Comparison of ENCODE assay signal across 9 mouse cellular contexts in genomic region chr16:87284835-87285510, GRCm38 (mm10).
DNase-seq lines count a peak whose midpoint lies in the region; ATAC-seq and TF ChIP-seq lines count a peak whose summit lies in the region.
"Had no signal": no experiment of that assay in that cellular context is flagged by ENCODE, and none has a peak within 500 bp of the region (broad histone marks: within the 10 kb centered on the region; RNA-seq: fewer than 3 reads in every experiment).

No protein-coding gene starts in this region.

- no peak for TF ChIP-seq EP300 in MEL (IDR thresholded peaks at IDR 0.05; ENCODE audit: low read depth in 1 of 2, low read length in 2 of 2)

- no peak for DNase-seq in left cerebral cortex, adult 2 months (ENCODE audit: extremely low spot score in 1 of 2, low spot score in 2 of 2)
- no peak for DNase-seq in left cerebral cortex, postnatal 10 days (ENCODE audit: extremely low spot score in 1 of 2, low spot score in 2 of 2)
- DNase-seq in MEL (ENCODE audit: low read depth, low spot score) = peak; percentile 78
- DNase-seq in c-Kit-positive CD71-negative TER-119-negative erythroid progenitor cells, embryonic 14.5 days (ENCODE audit: low read depth) = peak; percentile 40
- DNase-seq in frontal cortex, postnatal 14 days (ENCODE audit: low spot score in 2 of 2) = no peak
- no peak for DNase-seq in midbrain, embryonic 11.5 days (ENCODE audit: low spot score, missing footprints)

- H3K9ac ChIP-seq in MEL (ENCODE audit: control insufficient read depth, low read depth, low read length, poor library complexity, severe bottlenecking) = peak overlapping the region; percentile 3; the same call in 1 of the 2 replicates
- no peak overlapping the region for H3K9ac ChIP-seq in midbrain, embryonic 11.5 days (ENCODE audit: low read length)
- H3K9ac ChIP-seq: forebrain, embryonic 12.5 days had no signal

- no peaks in the 10 kb centered on the region for H3K36me3 ChIP-seq in MEL (ENCODE audit: control insufficient read depth in 1 of 2, insufficient read depth in 2 of 2, low read length in 2 of 2)
- no peaks in the 10 kb centered on the region for H3K36me3 ChIP-seq in megakaryocyte, embryonic 14.5 days (replicated peaks; ENCODE audit: low read length)
- no peaks in the 10 kb centered on the region for H3K36me3 ChIP-seq in midbrain, embryonic 11.5 days (ENCODE audit: control insufficient read depth, insufficient read depth, low read length)
- H3K36me3 ChIP-seq: forebrain, embryonic 12.5 days had no signal

- H3K4me3 ChIP-seq in left cerebral cortex, adult 2 months = no peak overlapping the region
- H3K4me3 ChIP-seq in MEL (ENCODE audit: control insufficient read depth in 1 of 2, insufficient read depth in 1 of 2, low read depth in 2 of 2, low read length in 2 of 2) = peak overlapping the region; percentile 33 to 51
- peak overlapping the region; percentile 84 for H3K4me3 ChIP-seq in megakaryocyte, embryonic 14.5 days (replicated peaks)
- H3K4me3 ChIP-seq in midbrain, embryonic 11.5 days (ENCODE audit: low read depth, low read length) = no peak overlapping the region
- H3K4me3 ChIP-seq: forebrain, embryonic 12.5 days had no signal

- peak; percentile 48 for TF ChIP-seq CTCF in left cerebral cortex, adult 2 months (IDR thresholded peaks at IDR 0.05)
- TF ChIP-seq CTCF in MEL (IDR thresholded peaks at IDR 0.05 in 2 of 3, conservative IDR thresholded peaks at IDR 0.05 in 1 of 3; ENCODE audit: control insufficient read depth in 1 of 3, insufficient read depth in 1 of 3, low read depth in 2 of 3, low read length in 3 of 3, poor library complexity in 1 of 3, severe bottlenecking in 1 of 3) = peak; percentile 61 to 82 (median 79)

- no peaks in the 10 kb centered on the region; a peak in 1 of 4 replicates for H3K27me3 ChIP-seq in MEL (ENCODE audit: control insufficient read depth in 1 of 2, insufficient read depth in 2 of 2, low read length in 2 of 2)
- no peaks in the 10 kb centered on the region for H3K27me3 ChIP-seq in megakaryocyte, embryonic 14.5 days (replicated peaks)
- H3K27me3 ChIP-seq in midbrain, embryonic 11.5 days (ENCODE audit: control insufficient read depth, insufficient read depth, low read length) = no peaks in the 10 kb centered on the region
- H3K27me3 ChIP-seq: forebrain, embryonic 12.5 days had no signal

- H3K9me3 ChIP-seq in MEL (replicated peaks; ENCODE audit: insufficient read depth, low read length) = no peaks in the 10 kb centered on the region
- H3K9me3 ChIP-seq in megakaryocyte, embryonic 14.5 days = no peaks in the 10 kb centered on the region
- no peaks in the 10 kb centered on the region for H3K9me3 ChIP-seq in midbrain, embryonic 11.5 days (ENCODE audit: control insufficient read depth, low read length)
- H3K9me3 ChIP-seq: forebrain, embryonic 12.5 days had no signal

- TF ChIP-seq RAD21 in MEL (IDR thresholded peaks at IDR 0.05; ENCODE audit: low read depth, low read length) = peak; percentile 79

- no peak overlapping the region for H3K4me2 ChIP-seq in midbrain, embryonic 11.5 days
- H3K4me2 ChIP-seq: forebrain, embryonic 12.5 days had no signal

- ATAC-seq in midbrain, embryonic 11.5 days (ENCODE audit: low FRiP score) = no peak

- H3K27ac ChIP-seq in left cerebral cortex, adult 2 months = no peak overlapping the region
- H3K27ac ChIP-seq in MEL (ENCODE audit: control insufficient read depth, low read depth, low read length) = no peak overlapping the region
- H3K27ac ChIP-seq in midbrain, embryonic 11.5 days (ENCODE audit: low read depth, low read length) = no peak overlapping the region
- H3K27ac ChIP-seq: forebrain, embryonic 12.5 days; macrophage had no signal

- no peaks in the 10 kb centered on the region for H3K79me2 ChIP-seq in MEL (ENCODE audit: control insufficient read depth, insufficient read depth, low read length, poor library complexity)

- TF ChIP-seq POLR2A in MEL (IDR thresholded peaks at IDR 0.05; ENCODE audit: control insufficient read depth in 1 of 2, insufficient read depth in 1 of 2, low read depth in 1 of 2, low read length in 2 of 2, poor library complexity in 1 of 2) = no peak

- intact Hi-C loops in left cerebral cortex, adult 2 months (cut with DNase I) = no loop called here
- intact Hi-C loops in left cerebral cortex, postnatal 10 days (cut with DNase I) = no loop called here

- H3K4me1 ChIP-seq in MEL (ENCODE audit: control insufficient read depth in 1 of 2, insufficient read depth in 2 of 2, low read length in 2 of 2) = no peaks in the 10 kb centered on the region
- peaks cover 12% of the 10 kb centered on the region for H3K4me1 ChIP-seq in megakaryocyte, embryonic 14.5 days
- H3K4me1 ChIP-seq in midbrain, embryonic 11.5 days (ENCODE audit: control insufficient read depth, insufficient read depth, low read length) = no peaks in the 10 kb centered on the region
- H3K4me1 ChIP-seq: forebrain, embryonic 12.5 days had no signal

- 55% methylated on average over 7 of the region's 7 CpGs for WGBS in midbrain, embryonic 11.5 days

TF ChIP-seq in MEL, 35 proteins besides CTCF, POLR2A, EP300 and RAD21:
- peak; percentile 52 for TF ChIP-seq ZC3H11A (IDR thresholded peaks at IDR 0.05; ENCODE audit: low read depth, low read length)
- no peak for TF ChIP-seq MYB (IDR thresholded peaks at IDR 0.05; ENCODE audit: low read depth, low read length)
- TF ChIP-seq SMC3 (IDR thresholded peaks at IDR 0.05; ENCODE audit: low read depth, low read length) = peak; percentile 72
TF ChIP-seq in MEL: peak in this region for 2.

Comparison
In these comparisons a context has a peak if more than half of its experiments do, and no peak if none do; other contexts are left out.
1. DNase-seq: peak in MEL (single experiment) and c-Kit-positive CD71-negative TER-119-negative erythroid progenitor cells, embryonic 14.5 days (single experiment); none in left cerebral cortex, adult 2 months (0 of 2), left cerebral cortex, postnatal 10 days (0 of 2), frontal cortex, postnatal 14 days (0 of 2) and midbrain, embryonic 11.5 days (single experiment).
2. H3K4me3 ChIP-seq: peak in MEL (2 of 2) and megakaryocyte, embryonic 14.5 days (single experiment); none in left cerebral cortex, adult 2 months (single experiment) and midbrain, embryonic 11.5 days (single experiment).